Mouse (Mus musculus): ENCODE data around the gene Glyctk.

DNA sequence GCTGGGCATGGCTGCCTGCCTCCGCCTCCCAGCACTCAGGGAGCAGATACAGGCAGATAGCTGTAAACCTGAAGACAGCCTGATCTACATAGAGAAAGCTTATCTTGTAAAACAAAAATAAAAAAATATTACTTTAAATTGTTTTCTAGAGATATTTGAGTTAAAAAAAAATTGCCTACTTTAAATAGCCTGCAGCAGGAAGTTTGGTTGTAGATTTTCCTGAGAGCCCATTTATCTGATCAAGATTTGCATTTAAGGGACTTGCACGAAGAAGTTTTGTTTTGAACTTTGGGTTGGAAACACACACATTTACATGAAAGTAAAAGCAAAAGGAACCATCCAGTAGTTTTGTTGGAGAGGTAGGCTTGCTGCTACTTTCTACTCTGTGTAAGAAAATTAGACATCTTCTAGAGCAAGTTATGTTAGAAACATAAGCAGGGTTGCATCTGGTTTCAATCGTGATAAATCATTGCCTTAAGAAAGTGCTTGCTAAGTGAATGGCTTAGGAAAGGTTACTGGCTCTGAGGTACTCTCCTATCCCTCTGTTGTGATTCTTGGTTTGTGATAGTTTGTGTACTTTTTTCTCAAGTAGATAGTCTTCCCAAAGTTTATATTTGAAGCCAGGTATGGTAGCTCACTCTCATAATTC, 17.7 kb upstream of the Glyctk start:
- TF ChIP-seq POLR2A (IDR thresholded peaks at IDR 0.05; ENCODE audit: low read depth, low read length) (no peak), CTCF (conservative IDR thresholded peaks at IDR 0.05; ENCODE audit: insufficient read depth, insufficient read length, low read depth, low read length) (no peak)

Measured in kidney, adult 2 months (tissue).